Mouse (Mus musculus) heart, postnatal 4 days (tissue): Measurements from ENCODE around the gene Zscan5b. TPM values are rescaled to one million over a fixed set of nuclear protein-coding genes. Genes with fewer than 3 reads are reported as not detected.
"Not testable (repeated sequence)": the region's sequence is repeated elsewhere in the genome, so short reads cannot be mapped to it uniquely, and the experiment has no call there.

Experiments
- DNase-seq: peaks from one replicate; pipeline ENCODE4 v3.0.0; 2021
- total RNA-seq, 2 experiments: library from RNA; stranded (reverse); gene quantifications; 2 replicates each; pipeline ENCODE4 v1.2.3; 2021

Zscan5b gene
- total RNA-seq = not detected

GRCm38 (mm10) chr7:6221978-6222377 lies at the start of gene Zscan5b:
Gene Zscan5b, plus strand, starts transcription at chr7:6222278.
- DNase-seq = no peak

GRCm38 (mm10) chr7:6172674-6173244 lies 49.3 kb upstream of the Zscan5b start:
- no peak for DNase-seq

- DNase-seq = no peak
Measured at GRCm38 (mm10) chr7:6173872-6174271, 48.2 kb upstream of the Zscan5b start.

GRCm38 (mm10) chr7:6174365-6174987 lies 47.6 kb upstream of the Zscan5b start:
- DNase-seq = not testable (repeated sequence)

GRCm38 (mm10) chr7:6179013-6179412 lies 43.1 kb upstream of the Zscan5b start:
- no peak for DNase-seq

- DNase-seq = no peak
Measured at GRCm38 (mm10) chr7:6182882-6183281, 39.2 kb upstream of the Zscan5b start.

- no peak for DNase-seq
Measured at GRCm38 (mm10) chr7:6183802-6184201, 38.3 kb upstream of the Zscan5b start.

GRCm38 (mm10) chr7:6184521-6184920 lies 37.6 kb upstream of the Zscan5b start:
- DNase-seq = peak; percentile 55

- no peak for DNase-seq
Measured at GRCm38 (mm10) chr7:6185391-6185790, 36.7 kb upstream of the Zscan5b start.

GRCm38 (mm10) chr7:6186176-6186575 lies 35.9 kb upstream of the Zscan5b start:
- DNase-seq = no peak

- DNase-seq = no peak
Measured at GRCm38 (mm10) chr7:6186756-6187155, 35.3 kb upstream of the Zscan5b start.

- DNase-seq = peak; percentile 17
Measured at GRCm38 (mm10) chr7:6189542-6189941, 32.5 kb upstream of the Zscan5b start.

GRCm38 (mm10) chr7:6191376-6191775 lies 30.7 kb upstream of the Zscan5b start:
- DNase-seq = peak; percentile 85

- peak; percentile 79 for DNase-seq
Measured at GRCm38 (mm10) chr7:6194129-6194528, 27.9 kb upstream of the Zscan5b start.

GRCm38 (mm10) chr7:6195777-6196176 lies 26.3 kb upstream of the Zscan5b start:
- DNase-seq = no peak

- no peak for DNase-seq
Measured at GRCm38 (mm10) chr7:6196790-6197189, 25.3 kb upstream of the Zscan5b start, which contains the start of gene Galp. Gene Galp, plus strand, starts transcription at chr7:6197090.

- DNase-seq = no peak
Measured at GRCm38 (mm10) chr7:6204200-6204599, 17.9 kb upstream of the Zscan5b start.

GRCm38 (mm10) chr7:6213144-6213543 lies 8.9 kb upstream of the Zscan5b start:
- DNase-seq = peak; percentile 14

- not testable (repeated sequence) for DNase-seq
Measured at GRCm38 (mm10) chr7:6214691-6215090, 7.4 kb upstream of the Zscan5b start.

GRCm38 (mm10) chr7:6220147-6220546 lies 1.9 kb upstream of the Zscan5b start:
- no peak for DNase-seq

GRCm38 (mm10) chr7:6228491-6228890 lies 6.4 kb downstream of the Zscan5b start:
- DNase-seq = not testable (repeated sequence)

- DNase-seq = no peak
Measured at GRCm38 (mm10) chr7:6239787-6240186, 17.7 kb downstream of the Zscan5b start.

GRCm38 (mm10) chr7:6240841-6241425 lies 18.9 kb downstream of the Zscan5b start:
- DNase-seq = peak; percentile 62
